Mouse (Mus musculus) erythroblast, adult 5-6 weeks (primary cell): ENCODE data around the gene Gm13275. TPM values are rescaled to one million over a fixed set of nuclear protein-coding genes. Genes with fewer than 3 reads are reported as not detected.
"Not testable (repeated sequence)": the region's sequence is repeated elsewhere in the genome, so short reads cannot be mapped to it uniquely, and the experiment has no call there.

Experiments used
- ATAC-seq: replicated peaks from 2 replicates; pipeline ENCODE4 v1.8.0; 2016; ENCODE audit warnings: moderate number of reproducible peaks, mild to moderate bottlenecking, moderate TSS enrichment, inconsistent platforms; ENCODE audit not compliant: poor library complexity, low FRiP score, severe bottlenecking
- total RNA-seq, 2 experiments: library from RNA; stranded (forward) in 1 of 2; stranded (reverse) in 1 of 2; fragments of 150-400 nt in 1 of 2; fragments of 200-764, 138-1000 nt in 1 of 2; gene quantifications; 2 replicates each; pipeline versions ENCODE4 v1.2.3 to v1.2.4; 2015 to 2017; ENCODE audit warnings: low replicate concordance in 2 of 2

Gene Gm13275
- total RNA-seq, 2 experiments from 2014 or later = not detected

GRCm38 (mm10) chr4:88791250-88791649 is 3.0 kb upstream of the Gm13275 start, which contains the start of gene Gm13278:
Gm13278 (plus strand) TSS chr4:88791550.
- ATAC-seq = not testable (repeated sequence)

GRCm38 (mm10) chr4:88797097-88797496 is 2.8 kb downstream of the Gm13275 start, which contains the start of gene Gm13279:
Gm13279 (plus strand) TSS chr4:88797397.
- not testable (repeated sequence) for ATAC-seq

- not testable (repeated sequence) for ATAC-seq
Measured at GRCm38 (mm10) chr4:88799365-88799764, 5.1 kb downstream of the Gm13275 start, which contains the start of gene Gm13285. Gm13285 (plus strand) TSS chr4:88799665.

GRCm38 (mm10) chr4:88802954-88803353 is 8.7 kb downstream of the Gm13275 start, which contains the start of gene Gm13287:
Gm13287 (plus strand) TSS chr4:88803254.
- not testable (repeated sequence) for ATAC-seq

- not testable (repeated sequence) for ATAC-seq
Measured at GRCm38 (mm10) chr4:88805231-88805630, 10.9 kb downstream of the Gm13275 start, which contains the start of gene Gm13288. Gm13288 (plus strand) TSS chr4:88805531.

- not testable (repeated sequence) for ATAC-seq
Measured at GRCm38 (mm10) chr4:88805761-88806160, 11.5 kb downstream of the Gm13275 start.

GRCm38 (mm10) chr4:88815928-88816327 is 21.6 kb downstream of the Gm13275 start, which contains the start of gene Ifna7:
Ifna7 (plus strand) TSS chr4:88816228.
- ATAC-seq = no peak

GRCm38 (mm10) chr4:88819659-88820058 is 25.4 kb downstream of the Gm13275 start, which contains the start of gene Ifna11:
Ifna11 (plus strand) TSS chr4:88819959.
- no peak for ATAC-seq

GRCm38 (mm10) chr4:88822995-88823394 is 28.7 kb downstream of the Gm13275 start:
- ATAC-seq = no peak

GRCm38 (mm10) chr4:88827116-88827515 is 32.8 kb downstream of the Gm13275 start, which contains the start of gene Ifna6:
Ifna6 (plus strand) TSS chr4:88827416.
- ATAC-seq = not testable (repeated sequence)

GRCm38 (mm10) chr4:88830523-88830922 is 36.2 kb downstream of the Gm13275 start:
- no peak for ATAC-seq

GRCm38 (mm10) chr4:88835225-88835624 is 40.9 kb downstream of the Gm13275 start, which contains the start of gene Ifna5:
Ifna5 (plus strand) TSS chr4:88835525.
- not testable (repeated sequence) for ATAC-seq

- ATAC-seq = no peak
Measured at GRCm38 (mm10) chr4:88838828-88839227, 44.5 kb downstream of the Gm13275 start.

- no peak for ATAC-seq
Measured at GRCm38 (mm10) chr4:88840058-88840457, 45.8 kb downstream of the Gm13275 start.

GRCm38 (mm10) chr4:88841438-88841911 is 47.2 kb downstream of the Gm13275 start, which contains the start of gene Ifna4:
Ifna4 (plus strand) TSS chr4:88841861.
- ATAC-seq = no peak

Other genes with a start within 250 kb of the Gm13275 start
Only the 30 nearest of the 31 such genes appear.
- not detected in 2 replicates for gene Ifna14, start 222.7 kb upstream of the Gm13275 start, total RNA-seq (2015; ENCODE audit: low replicate concordance)
- not detected in 2 replicates for gene Ifna14, start 222.7 kb upstream of the Gm13275 start, total RNA-seq (2017; ENCODE audit: low replicate concordance)
- gene Ifna9, start 202.1 kb upstream of the Gm13275 start, total RNA-seq (2015; ENCODE audit: low replicate concordance) = not detected in 2 replicates
- not detected in 2 replicates for gene Ifna9, start 202.1 kb upstream of the Gm13275 start, total RNA-seq (2017; ENCODE audit: low replicate concordance)
- not detected in 2 replicates for gene Ifna12, start 191.1 kb upstream of the Gm13275 start, total RNA-seq (2015; ENCODE audit: low replicate concordance)
- not detected in 2 replicates for gene Ifna12, start 191.1 kb upstream of the Gm13275 start, total RNA-seq (2017; ENCODE audit: low replicate concordance)
- gene C87499, start 160.1 kb upstream of the Gm13275 start, total RNA-seq (2015; ENCODE audit: low replicate concordance) = not detected in 2 replicates
- not detected in 2 replicates for gene C87499, start 160.1 kb upstream of the Gm13275 start, total RNA-seq (2017; ENCODE audit: low replicate concordance)
- gene Ifna13, start 150.0 kb upstream of the Gm13275 start, total RNA-seq (2015; ENCODE audit: low replicate concordance) = not detected in 2 replicates
- gene Ifna13, start 150.0 kb upstream of the Gm13275 start, total RNA-seq (2017; ENCODE audit: low replicate concordance) = not detected in 2 replicates
- gene Ifna16, start 117.6 kb upstream of the Gm13275 start, total RNA-seq (2015; ENCODE audit: low replicate concordance) = not detected in 2 replicates
- not detected in 2 replicates for gene Ifna16, start 117.6 kb upstream of the Gm13275 start, total RNA-seq (2017; ENCODE audit: low replicate concordance)
- gene Ifna2, start 110.6 kb upstream of the Gm13275 start, total RNA-seq (2015; ENCODE audit: low replicate concordance) = not detected in 2 replicates
- not detected in 2 replicates for gene Ifna2, start 110.6 kb upstream of the Gm13275 start, total RNA-seq (2017; ENCODE audit: low replicate concordance)
- not detected in 2 replicates for gene Ifnab, start 103.1 kb upstream of the Gm13275 start, total RNA-seq (2015; ENCODE audit: low replicate concordance)
- not detected in 2 replicates for gene Ifnab, start 103.1 kb upstream of the Gm13275 start, total RNA-seq (2017; ENCODE audit: low replicate concordance)
- not detected in 2 replicates for gene Gm26566, start 72.7 kb upstream of the Gm13275 start, total RNA-seq (2015; ENCODE audit: low replicate concordance)
- not detected in 2 replicates for gene Gm26566, start 72.7 kb upstream of the Gm13275 start, total RNA-seq (2017; ENCODE audit: low replicate concordance)
- gene Klhl9, start 72.0 kb upstream of the Gm13275 start, total RNA-seq (2015; ENCODE audit: low replicate concordance) = 18.6 and 26.3 TPM in 2 replicates
- 24.0 and 29.5 TPM in 2 replicates for gene Klhl9, start 72.0 kb upstream of the Gm13275 start, total RNA-seq (2017; ENCODE audit: low replicate concordance)
- not detected in 2 replicates for gene Gm13271, start 39.6 kb upstream of the Gm13275 start, total RNA-seq (2015; ENCODE audit: low replicate concordance)
- gene Gm13271, start 39.6 kb upstream of the Gm13275 start, total RNA-seq (2017; ENCODE audit: low replicate concordance) = not detected in 2 replicates
- gene Gm13283, start 34.4 kb upstream of the Gm13275 start, total RNA-seq (2015; ENCODE audit: low replicate concordance) = not detected in 2 replicates
- gene Gm13283, start 34.4 kb upstream of the Gm13275 start, total RNA-seq (2017; ENCODE audit: low replicate concordance) = not detected in 2 replicates
- not detected in 2 replicates for gene Gm13290, start 20.7 kb upstream of the Gm13275 start, total RNA-seq (2015; ENCODE audit: low replicate concordance)
- gene Gm13290, start 20.7 kb upstream of the Gm13275 start, total RNA-seq (2017; ENCODE audit: low replicate concordance) = not detected in 2 replicates
- gene Gm13289, start 17.6 kb upstream of the Gm13275 start, total RNA-seq (2015; ENCODE audit: low replicate concordance) = not detected in 2 replicates
- not detected in 2 replicates for gene Gm13289, start 17.6 kb upstream of the Gm13275 start, total RNA-seq (2017; ENCODE audit: low replicate concordance)
- not detected in 2 replicates for gene Gm13272, start 14.6 kb upstream of the Gm13275 start, total RNA-seq (2015; ENCODE audit: low replicate concordance)
- gene Gm13272, start 14.6 kb upstream of the Gm13275 start, total RNA-seq (2017; ENCODE audit: low replicate concordance) = not detected in 2 replicates
- not detected in 2 replicates for gene Ifnz, start 12.4 kb upstream of the Gm13275 start, total RNA-seq (2015; ENCODE audit: low replicate concordance)
- gene Ifnz, start 12.4 kb upstream of the Gm13275 start, total RNA-seq (2017; ENCODE audit: low replicate concordance) = not detected in 2 replicates
- not detected in 2 replicates for gene Gm13276, start 8.8 kb upstream of the Gm13275 start, total RNA-seq (2015; ENCODE audit: low replicate concordance)
- gene Gm13276, start 8.8 kb upstream of the Gm13275 start, total RNA-seq (2017; ENCODE audit: low replicate concordance) = not detected in 2 replicates
- gene Gm13277, start 5.9 kb upstream of the Gm13275 start, total RNA-seq (2015; ENCODE audit: low replicate concordance) = not detected in 2 replicates
- not detected in 2 replicates for gene Gm13277, start 5.9 kb upstream of the Gm13275 start, total RNA-seq (2017; ENCODE audit: low replicate concordance)
- gene Gm13278, start 2.9 kb upstream of the Gm13275 start, total RNA-seq (2015; ENCODE audit: low replicate concordance) = not detected in 2 replicates
- not detected in 2 replicates for gene Gm13278, start 2.9 kb upstream of the Gm13275 start, total RNA-seq (2017; ENCODE audit: low replicate concordance)
- not detected in 2 replicates for gene Gm13279, start 2.9 kb downstream of the Gm13275 start, total RNA-seq (2015; ENCODE audit: low replicate concordance)
- not detected in 2 replicates for gene Gm13279, start 2.9 kb downstream of the Gm13275 start, total RNA-seq (2017; ENCODE audit: low replicate concordance)
- not detected in 2 replicates for gene Gm13285, start 5.2 kb downstream of the Gm13275 start, total RNA-seq (2015; ENCODE audit: low replicate concordance)
- not detected in 2 replicates for gene Gm13285, start 5.2 kb downstream of the Gm13275 start, total RNA-seq (2017; ENCODE audit: low replicate concordance)
- not detected in 2 replicates for gene Gm13287, start 8.8 kb downstream of the Gm13275 start, total RNA-seq (2015; ENCODE audit: low replicate concordance)
- gene Gm13287, start 8.8 kb downstream of the Gm13275 start, total RNA-seq (2017; ENCODE audit: low replicate concordance) = not detected in 2 replicates
- gene Gm13288, start 11.0 kb downstream of the Gm13275 start, total RNA-seq (2015; ENCODE audit: low replicate concordance) = not detected in 2 replicates
- not detected in 2 replicates for gene Gm13288, start 11.0 kb downstream of the Gm13275 start, total RNA-seq (2017; ENCODE audit: low replicate concordance)
- gene Ifna7, start 21.7 kb downstream of the Gm13275 start, total RNA-seq (2015; ENCODE audit: low replicate concordance) = not detected in 2 replicates
- not detected in 2 replicates for gene Ifna7, start 21.7 kb downstream of the Gm13275 start, total RNA-seq (2017; ENCODE audit: low replicate concordance)
- not detected in 2 replicates for gene Ifna11, start 25.5 kb downstream of the Gm13275 start, total RNA-seq (2015; ENCODE audit: low replicate concordance)
- not detected in 2 replicates for gene Ifna11, start 25.5 kb downstream of the Gm13275 start, total RNA-seq (2017; ENCODE audit: low replicate concordance)
- not detected in 2 replicates for gene Ifna6, start 32.9 kb downstream of the Gm13275 start, total RNA-seq (2015; ENCODE audit: low replicate concordance)
- gene Ifna6, start 32.9 kb downstream of the Gm13275 start, total RNA-seq (2017; ENCODE audit: low replicate concordance) = not detected in 2 replicates
- not detected in 2 replicates for gene Ifna5, start 41.0 kb downstream of the Gm13275 start, total RNA-seq (2015; ENCODE audit: low replicate concordance)
- gene Ifna5, start 41.0 kb downstream of the Gm13275 start, total RNA-seq (2017; ENCODE audit: low replicate concordance) = not detected in 2 replicates
- gene Ifna4, start 47.4 kb downstream of the Gm13275 start, total RNA-seq (2015; ENCODE audit: low replicate concordance) = not detected in 2 replicates
- not detected in 2 replicates for gene Ifna4, start 47.4 kb downstream of the Gm13275 start, total RNA-seq (2017; ENCODE audit: low replicate concordance)
- not detected in 2 replicates for gene Ifna1, start 55.6 kb downstream of the Gm13275 start, total RNA-seq (2015; ENCODE audit: low replicate concordance)
- not detected in 2 replicates for gene Ifna1, start 55.6 kb downstream of the Gm13275 start, total RNA-seq (2017; ENCODE audit: low replicate concordance)
- gene Ifne, start 85.7 kb downstream of the Gm13275 start, total RNA-seq (2015; ENCODE audit: low replicate concordance) = not detected in 2 replicates
- not detected in 2 replicates for gene Ifne, start 85.7 kb downstream of the Gm13275 start, total RNA-seq (2017; ENCODE audit: low replicate concordance)